Comparison of ENCODE assay signal across 9 mouse cellular contexts in genomic region chr5:107688499-107688866, GRCm38 (mm10). TPM values are rescaled to one million over a fixed set of nuclear protein-coding genes. Genes with fewer than 3 reads are reported as not detected.
DNase-seq lines count a peak whose midpoint lies in the region; ATAC-seq and TF ChIP-seq lines count a peak whose summit lies in the region.
"Had no signal": no experiment of that assay in that cellular context is flagged by ENCODE, and none has a peak within 500 bp of the region (broad histone marks: within the 10 kb centered on the region; RNA-seq: fewer than 3 reads in every experiment).

No protein-coding gene starts in this region.

- WGBS in heart, embryonic 11.5 days (ENCODE audit: insufficient replicate concordance), result 23% methylated on average over 9 of the region's 9 CpGs
- 21% methylated on average over 9 of the region's 9 CpGs for WGBS in forebrain, embryonic 15.5 days
- 32% methylated on average over 9 of the region's 9 CpGs for WGBS in liver, embryonic 13.5 days (ENCODE audit: insufficient replicate concordance)
- 18% methylated on average over 9 of the region's 9 CpGs for WGBS in stomach, embryonic 16.5 days

- in situ Hi-C loops in ES-E14 (cut with MboI; ENCODE audit: low sequenced_read_pairs in 2 of 2, unreplicated experiment in 2 of 2), result no loop called here

- DNase-seq in heart, postnatal 10 days, result no peak
- DNase-seq in ES-E14 (ENCODE audit: low read depth, low spot score), result no peak
- no peak for DNase-seq in liver, embryonic 13.5 days
- no peak for DNase-seq in adrenal gland, adult 2 months
- DNase-seq in kidney, postnatal 4 days, result no peak

- 0 out of 2 replicates have a peak, but pooled peaks cover 4% of the 10 kb centered on the region for H3K4me1 ChIP-seq in heart, embryonic 11.5 days (ENCODE audit: control insufficient read depth, insufficient read depth, low read length)
- peaks cover 0 to 2% of the 10 kb centered on the region in 2 experiments; a peak in 1 of 4 replicates for H3K4me1 ChIP-seq in ES-E14 (ENCODE audit: control insufficient read depth in 2 of 2, insufficient read depth in 2 of 2, low read length in 2 of 2, poor library complexity in 1 of 2)
- peaks cover 9% of the 10 kb centered on the region; the same call in 1 of the 2 replicates for H3K4me1 ChIP-seq in forebrain, embryonic 15.5 days
- H3K4me1 ChIP-seq in liver, embryonic 13.5 days (replicated peaks), result peaks cover 12% of the 10 kb centered on the region
- H3K4me1 ChIP-seq in stomach, embryonic 16.5 days (ENCODE audit: control insufficient read depth, insufficient read depth, low read length), result peaks cover 8% of the 10 kb centered on the region

- intact Hi-C loops in heart, postnatal 10 days (cut with DNase I), result no loop called here

- H3K9ac ChIP-seq in heart, embryonic 11.5 days (ENCODE audit: low read depth, low read length), result peak overlapping the region; percentile 67
- H3K9ac ChIP-seq in ES-E14 (ENCODE audit: insufficient read depth, low read depth, low read length, poor library complexity, severe bottlenecking), result no peak overlapping the region
- H3K9ac ChIP-seq in forebrain, embryonic 15.5 days (replicated peaks), result peak overlapping the region; percentile 48
- H3K9ac ChIP-seq in liver, embryonic 13.5 days, result no peak overlapping the region; the same call in 1 of the 2 replicates
- peak overlapping the region; percentile 66 for H3K9ac ChIP-seq in stomach, embryonic 16.5 days (ENCODE audit: low read length)

- no peak overlapping the region for H3K27ac ChIP-seq in heart, embryonic 11.5 days (ENCODE audit: low read depth, low read length)
- H3K27ac ChIP-seq in ES-E14 (ENCODE audit: insufficient read depth, low read depth, low read length, poor library complexity, severe bottlenecking), result no peak overlapping the region
- H3K27ac ChIP-seq in forebrain, embryonic 15.5 days (replicated peaks), result peak overlapping the region; percentile 26; the same call in 1 of the 2 replicates
- H3K27ac ChIP-seq in liver, embryonic 13.5 days, result no peak overlapping the region
- H3K27ac ChIP-seq in stomach, embryonic 16.5 days (ENCODE audit: low read length), result peak overlapping the region; percentile 48; the same call in 1 of the 2 replicates

- H3K4me2 ChIP-seq in heart, embryonic 11.5 days, result peak overlapping the region; percentile 88
- H3K4me2 ChIP-seq in forebrain, embryonic 15.5 days (replicated peaks), result peak overlapping the region; percentile 64
- peak overlapping the region; percentile 70 for H3K4me2 ChIP-seq in liver, embryonic 13.5 days
- peak overlapping the region; percentile 84 for H3K4me2 ChIP-seq in stomach, embryonic 16.5 days (ENCODE audit: low read depth, low read length)

- peaks cover 8% of the 10 kb centered on the region; the same call in 1 of the 2 replicates for H3K27me3 ChIP-seq in heart, embryonic 11.5 days (ENCODE audit: control insufficient read depth, insufficient read depth, low read length)
- peaks cover 7% of the 10 kb centered on the region; the same call in 1 of the 2 replicates for H3K27me3 ChIP-seq in forebrain, embryonic 15.5 days
- peaks cover 53% of the 10 kb centered on the region for H3K27me3 ChIP-seq in liver, embryonic 13.5 days
- H3K27me3 ChIP-seq in stomach, embryonic 16.5 days (ENCODE audit: control insufficient read depth, insufficient read depth, low read length), result no peaks in the 10 kb centered on the region

- H3K4me3 ChIP-seq in heart, embryonic 11.5 days (ENCODE audit: low read depth, low read length), result peak overlapping the region; percentile 59
- peak overlapping the region; percentile 42 to 67; a peak in 1 of 4 replicates for H3K4me3 ChIP-seq in ES-E14 (ENCODE audit: insufficient read depth in 1 of 2, low read depth in 1 of 2, low read length in 2 of 2, poor library complexity in 1 of 2, severe bottlenecking in 1 of 2)
- peak overlapping the region; percentile 51 for H3K4me3 ChIP-seq in forebrain, embryonic 15.5 days
- H3K4me3 ChIP-seq in liver, embryonic 13.5 days (replicated peaks), result peak overlapping the region; percentile 50
- peak overlapping the region; percentile 55 for H3K4me3 ChIP-seq in stomach, embryonic 16.5 days (replicated peaks; ENCODE audit: low read length)

- H3K36me3 ChIP-seq in heart, embryonic 11.5 days (ENCODE audit: control insufficient read depth, insufficient read depth, low read length), result no peaks in the 10 kb centered on the region
- H3K36me3 ChIP-seq in ES-E14 (ENCODE audit: control insufficient read depth, insufficient read depth, low read length, poor library complexity, severe bottlenecking), result no peaks in the 10 kb centered on the region
- no peaks in the 10 kb centered on the region for H3K36me3 ChIP-seq in forebrain, embryonic 15.5 days
- no peaks in the 10 kb centered on the region for H3K36me3 ChIP-seq in liver, embryonic 13.5 days
- H3K36me3 ChIP-seq in stomach, embryonic 16.5 days (ENCODE audit: control insufficient read depth, insufficient read depth, low read length), result no peaks in the 10 kb centered on the region
- H3K36me3 ChIP-seq: G1E had no signal

- H3K9me3 ChIP-seq in heart, embryonic 11.5 days (replicated peaks; ENCODE audit: control insufficient read depth, low read length), result no peaks in the 10 kb centered on the region
- H3K9me3 ChIP-seq in ES-E14 (ENCODE audit: control insufficient read depth, insufficient read depth, low read depth, low read length), result no peaks in the 10 kb centered on the region
- no peaks in the 10 kb centered on the region for H3K9me3 ChIP-seq in forebrain, embryonic 15.5 days
- no peaks in the 10 kb centered on the region for H3K9me3 ChIP-seq in liver, embryonic 13.5 days (replicated peaks)
- H3K9me3 ChIP-seq in stomach, embryonic 16.5 days (replicated peaks; ENCODE audit: control insufficient read depth, low read length), result no peaks in the 10 kb centered on the region
- H3K9me3 ChIP-seq: G1E had no signal

- no peak for ATAC-seq in heart, embryonic 11.5 days (replicated peaks; ENCODE audit: insufficient number of reproducible peaks, low FRiP score, low TSS enrichment)
- peak; percentile 62 for ATAC-seq in forebrain, embryonic 15.5 days (replicated peaks)
- no peak for ATAC-seq in liver, embryonic 13.5 days (ENCODE audit: low read depth)
- no peak; the same call in 1 of the 2 replicates for ATAC-seq in stomach, embryonic 16.5 days (ENCODE audit: insufficient read depth, low FRiP score)

TF ChIP-seq in ES-E14, 5 proteins besides CTCF, POLR2A, EP300 and RAD21:
- TF ChIP-seq HCFC1 (IDR thresholded peaks at IDR 0.05; ENCODE audit: borderline replicate concordance, insufficient read depth, low read length), result no peak
- TF ChIP-seq ZNF384 (IDR thresholded peaks at IDR 0.05; ENCODE audit: low read depth, low read length), result no peak
- no peak for TF ChIP-seq ZC3H11A (IDR thresholded peaks at IDR 0.05; ENCODE audit: borderline replicate concordance, low read depth, low read length)
- TF ChIP-seq CHD2 (IDR thresholded peaks at IDR 0.05; ENCODE audit: low read depth, low read length), result no peak
- no peak for TF ChIP-seq MAFK (IDR thresholded peaks at IDR 0.05; ENCODE audit: insufficient read depth, low read depth, low read length)

RNA-seq across cellular contexts. Expression of gene Gfi1, which starts 37.4 kb away (rescaled TPM):
- polyA plus RNA-seq in heart, embryonic 11.5 days (2014; fragmentation: Nextera tagmentation; extraction: Ambion mirVana), result not detected in 2 replicates
- under 1 TPM; 0.25 to 0.41 TPM for total RNA-seq in heart, postnatal 10 days (2021)
- total RNA-seq in ES-E14 (2012; rRNA removed), result 0.09 and 0.11 TPM in 2 replicates
- not detected in 2 replicates for polyA plus RNA-seq in forebrain, embryonic 15.5 days (2015; fragmentation: Nextera tagmentation; extraction: Ambion mirVana)
- 0.48 and 0.65 TPM in 2 replicates for polyA plus RNA-seq in liver, embryonic 13.5 days (2015; fragmentation: Nextera tagmentation; extraction: Ambion mirVana)
- polyA plus RNA-seq in stomach, embryonic 16.5 days (2015; fragmentation: Nextera tagmentation; extraction: Ambion mirVana), result 0.66 and 1.1 TPM in 2 replicates
- under 1 TPM in 1 of 2 experiments, not detected in 1; 0.31 TPM for total RNA-seq in adrenal gland, adult 2 months (2021)
- polyA plus RNA-seq in adrenal gland, adult 2 months (2012; rRNA removed), result 0.09 and 0.66 TPM in 2 replicates

Comparison
In these comparisons a context has a peak if more than half of its experiments do, and no peak if none do; other contexts are left out.
1. H3K27ac ChIP-seq: peak in forebrain, embryonic 15.5 days (single experiment) and stomach, embryonic 16.5 days (single experiment); none in heart, embryonic 11.5 days (single experiment), ES-E14 (single experiment) and liver, embryonic 13.5 days (single experiment).
2. H3K9ac ChIP-seq: peak in heart, embryonic 11.5 days (single experiment), forebrain, embryonic 15.5 days (single experiment) and stomach, embryonic 16.5 days (single experiment); none in ES-E14 (single experiment) and liver, embryonic 13.5 days (single experiment).
3. Peak in every context shown above with its lines, with median percentiles within 50 percentile points of each other: H3K4me2 ChIP-seq and H3K4me3 ChIP-seq.